Mouse (Mus musculus) erythroblast, embryonic 14.5 days (primary cell): ENCODE measurements around the gene Atraid. TPM values are rescaled to one million over a fixed set of nuclear protein-coding genes. Genes with fewer than 3 reads are reported as not detected.

Source experiments
- H3K27me3 ChIP-seq: 2 replicates; pipeline ENCODE4 v1.6.1; 2012; ENCODE audit warnings: inconsistent platforms; ENCODE audit not compliant: control insufficient read depth
- H3K36me3 ChIP-seq: 2 replicates; pipeline ENCODE4 v1.6.1; 2012; ENCODE audit warnings: mild to moderate bottlenecking, inconsistent platforms; ENCODE audit not compliant: control insufficient read depth
- H3K4me1 ChIP-seq: 2 replicates; pipeline ENCODE4 v1.6.1; 2012; ENCODE audit warnings: inconsistent platforms; ENCODE audit not compliant: control insufficient read depth
- H3K4me3 ChIP-seq: replicated peaks from 2 replicates; pipeline ENCODE3; 2012; ENCODE audit warnings: moderate library complexity, mild to moderate bottlenecking, inconsistent platforms
- H3K9me3 ChIP-seq: 2 replicates; pipeline ENCODE4 v1.6.1; 2012; ENCODE audit warnings: low read length, inconsistent platforms, mixed read lengths; ENCODE audit not compliant: control insufficient read depth
- GATA1 ChIP-seq: IDR thresholded peaks from 2 replicates; pipeline ENCODE4 v1.6.1; 2012; ENCODE audit warnings: low read length, inconsistent platforms, mixed read lengths
- TAL1 ChIP-seq: IDR thresholded peaks from 3 replicates; pipeline ENCODE4 v1.6.1; 2012; ENCODE audit warnings: low read length, inconsistent platforms, mixed read lengths
- polyA plus RNA-seq: library from polyadenylated mRNA; stranded (reverse); fragments of >175 nt; gene quantifications from 2 replicates; pipeline ENCODE4 v1.2.3, GENCODE M21; 2012

The Atraid gene
- polyA plus RNA-seq, 1 experiment = 1.6 TPM

GRCm38 (mm10) chr5:31073176-31073575, 25.1 kb downstream of the Atraid start:
- peaks cover 100% of the 10 kb centered on the region for H3K36me3 ChIP-seq
- H3K4me3 ChIP-seq = no peak overlapping the region
- no peaks in the 10 kb centered on the region for H3K9me3 ChIP-seq
- no peak for TF ChIP-seq TAL1
- TF ChIP-seq GATA1 = no peak
- H3K4me1 ChIP-seq = no peaks in the 10 kb centered on the region; the same call in 1 of the 2 replicates
- no peaks in the 10 kb centered on the region for H3K27me3 ChIP-seq

GRCm38 (mm10) chr5:31076346-31076745, 28.2 kb downstream of the Atraid start:
- H3K4me3 ChIP-seq = no peak overlapping the region
- peaks cover 77% of the 10 kb centered on the region for H3K36me3 ChIP-seq
- no peak for TF ChIP-seq GATA1
- TF ChIP-seq TAL1 = no peak
- H3K9me3 ChIP-seq = no peaks in the 10 kb centered on the region
- H3K4me1 ChIP-seq = no peaks in the 10 kb centered on the region
- no peaks in the 10 kb centered on the region for H3K27me3 ChIP-seq

- TF ChIP-seq TAL1 (no peak), GATA1 (no peak)
- peaks cover 38% of the 10 kb centered on the region for H3K36me3 ChIP-seq
- peaks cover 12% of the 10 kb centered on the region for H3K27me3 ChIP-seq
Measured at GRCm38 (mm10) chr5:31080059-31080794, 32.1 kb downstream of the Atraid start.

GRCm38 (mm10) chr5:31080795-31081164, 32.7 kb downstream of the Atraid start:
- Histone ChIP-seq H3K36me3 (peaks cover 32% of the 10 kb centered on the region), H3K27me3 (peaks cover 15% of the 10 kb centered on the region), H3K9me3 (no peaks in the 10 kb centered on the region), H3K4me1 (peaks cover 9% of the 10 kb centered on the region), H3K4me3 (no peak overlapping the region)
- TF ChIP-seq GATA1 (no peak), TAL1 (no peak)

More at GRCm38 (mm10) chr5:31080059-31080794, 32.1 kb downstream of the Atraid start:
- Histone ChIP-seq H3K9me3 (no peaks in the 10 kb centered on the region), H3K4me1 (peaks cover 9% of the 10 kb centered on the region), H3K4me3 (no peak overlapping the region)

- TF ChIP-seq GATA1 = no peak
- no peak for TF ChIP-seq TAL1
- Histone ChIP-seq H3K9me3 (no peaks in the 10 kb centered on the region), H3K36me3 (peaks cover 26% of the 10 kb centered on the region)
Measured at GRCm38 (mm10) chr5:31081386-31081785, 33.3 kb downstream of the Atraid start.

GRCm38 (mm10) chr5:31082355-31082754, 34.2 kb downstream of the Atraid start:
- Histone ChIP-seq H3K9me3 (no peaks in the 10 kb centered on the region), H3K4me1 (peaks cover 9% of the 10 kb centered on the region), H3K4me3 (no peak overlapping the region), H3K27me3 (peaks cover 26% of the 10 kb centered on the region), H3K36me3 (peaks cover 16% of the 10 kb centered on the region)
- TF ChIP-seq GATA1 (no peak), TAL1 (no peak)

More at GRCm38 (mm10) chr5:31081386-31081785, 33.3 kb downstream of the Atraid start:
- Histone ChIP-seq H3K4me3 (no peak overlapping the region), H3K4me1 (peaks cover 9% of the 10 kb centered on the region), H3K27me3 (peaks cover 20% of the 10 kb centered on the region)

- no peak for TF ChIP-seq GATA1
- TF ChIP-seq TAL1 = no peak
- Histone ChIP-seq H3K4me3 (no peak overlapping the region), H3K4me1 (peaks cover 9% of the 10 kb centered on the region), H3K27me3 (peaks cover 31% of the 10 kb centered on the region), H3K9me3 (no peaks in the 10 kb centered on the region), H3K36me3 (peaks cover 9% of the 10 kb centered on the region)
Measured at GRCm38 (mm10) chr5:31082935-31083625, 35.0 kb downstream of the Atraid start.

- H3K9me3 ChIP-seq = no peaks in the 10 kb centered on the region
- H3K4me3 ChIP-seq = no peak overlapping the region
- peaks cover under 1% of the 10 kb centered on the region for H3K36me3 ChIP-seq
- TF ChIP-seq GATA1 (no peak), TAL1 (no peak)
- H3K27me3 ChIP-seq = peaks cover 39% of the 10 kb centered on the region
- H3K4me1 ChIP-seq = peaks cover 9% of the 10 kb centered on the region
Measured at GRCm38 (mm10) chr5:31083949-31084348, 35.8 kb downstream of the Atraid start.

- Histone ChIP-seq H3K27me3 (peaks cover 65% of the 10 kb centered on the region), H3K4me1 (peaks cover 9% of the 10 kb centered on the region), H3K9me3 (no peaks in the 10 kb centered on the region), H3K4me3 (no peak overlapping the region), H3K36me3 (no peaks in the 10 kb centered on the region)
- TF ChIP-seq GATA1 (no peak), TAL1 (no peak)
Measured at GRCm38 (mm10) chr5:31086606-31087005, 38.5 kb downstream of the Atraid start.
